Mouse (Mus musculus): ENCODE results near the gene Clcnkb. TPM values are rescaled to one million over a fixed set of nuclear protein-coding genes. Genes with fewer than 3 reads are reported as not detected.

Gene Clcnkb
- polyA plus RNA-seq, 1 experiment from 2014 or later = 0.51 TPM

- H3K36me3 ChIP-seq (ENCODE audit: control insufficient read depth, insufficient read depth, low read length) = no peaks in the 10 kb centered on the region
- H3K27me3 ChIP-seq (replicated peaks; ENCODE audit: control insufficient read depth, insufficient read depth, low read length) = no peaks in the 10 kb centered on the region
- ATAC-seq (replicated peaks; ENCODE audit: low FRiP score, low TSS enrichment, low read depth) (no peak), DNase-seq (ENCODE audit: low spot score) (no peak)
- no peaks in the 10 kb centered on the region for H3K9me3 ChIP-seq (ENCODE audit: control insufficient read depth, low read length)
- no peak overlapping the region for H3K4me3 ChIP-seq (ENCODE audit: low read depth, low read length)
- H3K27ac ChIP-seq (ENCODE audit: low read depth) = no peak overlapping the region
- peaks cover 6% of the 10 kb centered on the region for H3K4me1 ChIP-seq (replicated peaks; ENCODE audit: control insufficient read depth, insufficient read depth, low read length)
- H3K9ac ChIP-seq (ENCODE audit: low read length) = no peak overlapping the region
- no peak overlapping the region for H3K4me2 ChIP-seq (ENCODE audit: low read length)
- 83% methylated on average over 6 of the region's 6 CpGs for WGBS
Observed at GRCm38 (mm10) chr4:141429381-141429780, 13.6 kb upstream of the Clcnkb start.

- H3K4me3 ChIP-seq (ENCODE audit: low read depth, low read length) = no peak overlapping the region
- peaks cover 6% of the 10 kb centered on the region for H3K4me1 ChIP-seq (replicated peaks; ENCODE audit: control insufficient read depth, insufficient read depth, low read length)
- no peaks in the 10 kb centered on the region for H3K9me3 ChIP-seq (ENCODE audit: control insufficient read depth, low read length)
- no peak overlapping the region for H3K4me2 ChIP-seq (ENCODE audit: low read length)
- no peak overlapping the region for H3K9ac ChIP-seq (ENCODE audit: low read length)
- DNase-seq (ENCODE audit: low spot score) = no peak
- H3K27me3 ChIP-seq (replicated peaks; ENCODE audit: control insufficient read depth, insufficient read depth, low read length) = no peaks in the 10 kb centered on the region
- H3K36me3 ChIP-seq (ENCODE audit: control insufficient read depth, insufficient read depth, low read length) = no peaks in the 10 kb centered on the region
- ATAC-seq (replicated peaks; ENCODE audit: low FRiP score, low TSS enrichment, low read depth) = no peak
- 87% methylated on average over 13 of the region's 13 CpGs for WGBS
- H3K27ac ChIP-seq (ENCODE audit: low read depth) = no peak overlapping the region
Observed at GRCm38 (mm10) chr4:141427921-141428320, 12.1 kb upstream of the Clcnkb start.

GRCm38 (mm10) chr4:141426796-141427745, 11.3 kb upstream of the Clcnkb start:
- Histone ChIP-seq H3K27me3 (replicated peaks; ENCODE audit: control insufficient read depth, insufficient read depth, low read length) (no peaks in the 10 kb centered on the region), H3K27ac (ENCODE audit: low read depth) (peak overlapping the region; percentile 12; the same call in 1 of the 2 replicates), H3K4me1 (replicated peaks; ENCODE audit: control insufficient read depth, insufficient read depth, low read length) (peaks cover 6% of the 10 kb centered on the region), H3K36me3 (ENCODE audit: control insufficient read depth, insufficient read depth, low read length) (no peaks in the 10 kb centered on the region), H3K4me2 (ENCODE audit: low read length) (no peak overlapping the region; the same call in 1 of the 2 replicates), H3K4me3 (ENCODE audit: low read depth, low read length) (no peak overlapping the region), H3K9ac (ENCODE audit: low read length) (no peak overlapping the region), H3K9me3 (ENCODE audit: control insufficient read depth, low read length) (no peaks in the 10 kb centered on the region)
- no peak for DNase-seq (ENCODE audit: low spot score)
- 64% methylated on average over 10 of the region's 10 CpGs for WGBS
- ATAC-seq (replicated peaks; ENCODE audit: low FRiP score, low TSS enrichment, low read depth) = no peak

GRCm38 (mm10) chr4:141425484-141426479, 10.0 kb upstream of the Clcnkb start:
- Histone ChIP-seq H3K4me1 (replicated peaks; ENCODE audit: control insufficient read depth, insufficient read depth, low read length) (peaks cover 18% of the 10 kb centered on the region), H3K9ac (ENCODE audit: low read length) (peak overlapping the region; percentile 29), H3K4me2 (ENCODE audit: low read length) (peak overlapping the region; percentile 58), H3K36me3 (ENCODE audit: control insufficient read depth, insufficient read depth, low read length) (no peaks in the 10 kb centered on the region), H3K27me3 (replicated peaks; ENCODE audit: control insufficient read depth, insufficient read depth, low read length) (no peaks in the 10 kb centered on the region), H3K4me3 (ENCODE audit: low read depth, low read length) (peak overlapping the region; percentile 37), H3K27ac (ENCODE audit: low read depth) (peak overlapping the region; percentile 12; the same call in 1 of the 2 replicates), H3K9me3 (ENCODE audit: control insufficient read depth, low read length) (no peaks in the 10 kb centered on the region)
- 4% methylated on average over 36 of the region's 36 CpGs for WGBS
- peak; percentile 74 for DNase-seq (ENCODE audit: low spot score)
- peak; percentile 75 for ATAC-seq (replicated peaks; ENCODE audit: low FRiP score, low TSS enrichment, low read depth)

- Histone ChIP-seq H3K27ac (ENCODE audit: low read depth) (no peak overlapping the region), H3K4me3 (ENCODE audit: low read depth, low read length) (no peak overlapping the region), H3K36me3 (ENCODE audit: control insufficient read depth, insufficient read depth, low read length) (no peaks in the 10 kb centered on the region), H3K4me1 (replicated peaks; ENCODE audit: control insufficient read depth, insufficient read depth, low read length) (peaks cover 21% of the 10 kb centered on the region), H3K9me3 (ENCODE audit: control insufficient read depth, low read length) (no peaks in the 10 kb centered on the region), H3K4me2 (ENCODE audit: low read length) (no peak overlapping the region), H3K27me3 (replicated peaks; ENCODE audit: control insufficient read depth, insufficient read depth, low read length) (no peaks in the 10 kb centered on the region), H3K9ac (ENCODE audit: low read length) (no peak overlapping the region)
- DNase-seq (ENCODE audit: low spot score) (no peak), ATAC-seq (replicated peaks; ENCODE audit: low FRiP score, low TSS enrichment, low read depth) (no peak)
- WGBS = 86% methylated on average over 13 of the region's 13 CpGs
Observed at GRCm38 (mm10) chr4:141423691-141424431, 8.0 kb upstream of the Clcnkb start.

- Histone ChIP-seq H3K27ac (ENCODE audit: low read depth) (no peak overlapping the region), H3K4me2 (ENCODE audit: low read length) (no peak overlapping the region), H3K9ac (ENCODE audit: low read length) (no peak overlapping the region), H3K36me3 (ENCODE audit: control insufficient read depth, insufficient read depth, low read length) (no peaks in the 10 kb centered on the region), H3K27me3 (replicated peaks; ENCODE audit: control insufficient read depth, insufficient read depth, low read length) (no peaks in the 10 kb centered on the region), H3K9me3 (ENCODE audit: control insufficient read depth, low read length) (no peaks in the 10 kb centered on the region), H3K4me3 (ENCODE audit: low read depth, low read length) (no peak overlapping the region), H3K4me1 (replicated peaks; ENCODE audit: control insufficient read depth, insufficient read depth, low read length) (peaks cover 21% of the 10 kb centered on the region)
- ATAC-seq (replicated peaks; ENCODE audit: low FRiP score, low TSS enrichment, low read depth) (no peak), DNase-seq (ENCODE audit: low spot score) (no peak)
- WGBS = 83% methylated on average over 5 of the region's 5 CpGs
Observed at GRCm38 (mm10) chr4:141423288-141423687, 7.5 kb upstream of the Clcnkb start.

- no peaks in the 10 kb centered on the region for H3K36me3 ChIP-seq (ENCODE audit: control insufficient read depth, insufficient read depth, low read length)
- DNase-seq (ENCODE audit: low spot score) (no peak), ATAC-seq (replicated peaks; ENCODE audit: low FRiP score, low TSS enrichment, low read depth) (no peak)
- peaks cover 21% of the 10 kb centered on the region for H3K4me1 ChIP-seq (replicated peaks; ENCODE audit: control insufficient read depth, insufficient read depth, low read length)
- H3K27ac ChIP-seq (ENCODE audit: low read depth) = no peak overlapping the region
- H3K4me2 ChIP-seq (ENCODE audit: low read length) = no peak overlapping the region; the same call in 1 of the 2 replicates
- H3K4me3 ChIP-seq (ENCODE audit: low read depth, low read length) = no peak overlapping the region
- H3K9me3 ChIP-seq (ENCODE audit: control insufficient read depth, low read length) = no peaks in the 10 kb centered on the region
- no peaks in the 10 kb centered on the region for H3K27me3 ChIP-seq (replicated peaks; ENCODE audit: control insufficient read depth, insufficient read depth, low read length)
- WGBS = 81% methylated on average over 5 of the region's 5 CpGs
- no peak overlapping the region for H3K9ac ChIP-seq (ENCODE audit: low read length)
Observed at GRCm38 (mm10) chr4:141422841-141423240, 7.0 kb upstream of the Clcnkb start.

- DNase-seq (ENCODE audit: low spot score) (no peak), ATAC-seq (replicated peaks; ENCODE audit: low FRiP score, low TSS enrichment, low read depth) (no peak; the same call in 1 of the 2 replicates)
- no peaks in the 10 kb centered on the region for H3K36me3 ChIP-seq (ENCODE audit: control insufficient read depth, insufficient read depth, low read length)
- no peaks in the 10 kb centered on the region for H3K9me3 ChIP-seq (ENCODE audit: control insufficient read depth, low read length)
- H3K4me1 ChIP-seq (replicated peaks; ENCODE audit: control insufficient read depth, insufficient read depth, low read length) = peaks cover 21% of the 10 kb centered on the region
- peak overlapping the region; percentile 48 for H3K27ac ChIP-seq (ENCODE audit: low read depth)
- H3K4me2 ChIP-seq (ENCODE audit: low read length) = peak overlapping the region; percentile 43
- no peak overlapping the region for H3K4me3 ChIP-seq (ENCODE audit: low read depth, low read length)
- no peaks in the 10 kb centered on the region for H3K27me3 ChIP-seq (replicated peaks; ENCODE audit: control insufficient read depth, insufficient read depth, low read length)
- WGBS = 38% methylated on average over 14 of the region's 14 CpGs
- peak overlapping the region; percentile 17 for H3K9ac ChIP-seq (ENCODE audit: low read length)
Observed at GRCm38 (mm10) chr4:141421423-141421822, 5.6 kb upstream of the Clcnkb start.
